Mouse (Mus musculus) kidney, postnatal 0 days (tissue): ENCODE results near the gene Ormdl3. TPM values are rescaled to one million over a fixed set of nuclear protein-coding genes. Genes with fewer than 3 reads are reported as not detected.
"Not testable (repeated sequence)": the region's sequence is repeated elsewhere in the genome, so short reads cannot be mapped to it uniquely, and the experiment has no call there.

ENCODE experiments used
- ATAC-seq: fragments of 200-750 bp; cut with Nextera tagmentation; replicated peaks from 2 replicates; pipeline ENCODE4 v1.8.0; 2017; ENCODE audit warnings: low read depth, moderate number of reproducible peaks, moderate TSS enrichment, moderate library complexity; ENCODE audit not compliant: low FRiP score
- DNase-seq: peaks from one replicate; pipeline ENCODE4 v3.0.0-alpha.2; 2016; ENCODE audit warnings: low spot score
- H3K27ac ChIP-seq: fragments of 300-500 bp; sonication (generic); 2 replicates; pipeline ENCODE4 v1.5.1; 2014; ENCODE audit warnings: mild to moderate bottlenecking
- H3K27me3 ChIP-seq: fragments of 300-500 bp; sonication (generic); 2 replicates; pipeline ENCODE4 v1.6.1; 2014; ENCODE audit warnings: low read length, mixed read lengths; ENCODE audit not compliant: insufficient read depth
- H3K36me3 ChIP-seq: fragments of 300-500 bp; sonication (generic); 2 replicates; pipeline ENCODE4 v1.6.1; 2014; ENCODE audit warnings: low read length, mixed read lengths; ENCODE audit not compliant: insufficient read depth
- H3K4me1 ChIP-seq: fragments of 300-500 bp; sonication (generic); replicated peaks from 2 replicates; pipeline ENCODE4 v1.6.1; 2014; ENCODE audit warnings: antibody characterized with exemption, low read length, mixed read lengths; ENCODE audit not compliant: insufficient read depth
- H3K4me2 ChIP-seq: fragments of 300-500 bp; sonication (generic); 2 replicates; pipeline ENCODE4 v1.6.1; 2014; ENCODE audit warnings: mild to moderate bottlenecking, low read length, moderate library complexity, mixed read lengths
- H3K4me3 ChIP-seq: fragments of 300-500 bp; sonication (generic); replicated peaks from 2 replicates; pipeline ENCODE4 v1.5.1; 2014; ENCODE audit warnings: low read depth, low read length
- H3K9ac ChIP-seq: fragments of 300-500 bp; sonication (generic); 2 replicates; pipeline ENCODE4 v1.6.1; 2014; ENCODE audit warnings: low read depth, low read length
- H3K9me3 ChIP-seq: fragments of 300-500 bp; sonication (generic); replicated peaks from 2 replicates; pipeline ENCODE4 v1.6.1; 2016; ENCODE audit warnings: low read length, inconsistent platforms, mixed read lengths
- CTCF ChIP-seq: IDR thresholded peaks from 2 replicates; pipeline ENCODE4 v1.5.1; 2016; ENCODE audit warnings: antibody characterized with exemption, low read depth, mild to moderate bottlenecking, moderate library complexity
- WGBS: fragments of 180-500 bp; shearing (Covaris S2); extraction: QIAGEN DNeasy Blood & Tissue Kit; methylation state at CpG from one replicate; pipeline ENCODE4 v1.1.7; 2014; 5-methylcytosine and 5-hydroxymethylcytosine counted together
- polyA plus RNA-seq: library from polyadenylated mRNA; unstranded; fragments of >200 nt; fragmentation: Nextera tagmentation; extraction: Ambion mirVana; gene quantifications from 2 replicates; pipeline ENCODE4 v1.2.1, GENCODE M21; 2015

Gene Ormdl3
- polyA plus RNA-seq, 1 experiment from 2014 or later = 50.1 TPM

- no peaks in the 10 kb centered on the region for H3K36me3 ChIP-seq
- TF ChIP-seq CTCF = no peak
- DNase-seq (no peak), ATAC-seq (no peak)
- no peaks in the 10 kb centered on the region for H3K9me3 ChIP-seq
- no peaks in the 10 kb centered on the region for H3K27me3 ChIP-seq
- no peak overlapping the region for H3K27ac ChIP-seq
- no peak overlapping the region for H3K4me3 ChIP-seq
- 91% methylated on average over 13 of the region's 13 CpGs for WGBS
- H3K4me1 ChIP-seq = no peaks in the 10 kb centered on the region
- no peak overlapping the region for H3K4me2 ChIP-seq
- H3K9ac ChIP-seq = no peak overlapping the region
Measured at GRCm38 (mm10) chr11:98620791-98621190, 33.6 kb upstream of the Ormdl3 start.

GRCm38 (mm10) chr11:98606763-98607162, 19.6 kb upstream of the Ormdl3 start:
- peak; percentile 91 for TF ChIP-seq CTCF
- Histone ChIP-seq H3K4me1 (0 out of 2 replicates have a peak, but pooled peaks cover 6% of the 10 kb centered on the region), H3K9ac (no peak overlapping the region), H3K9me3 (no peaks in the 10 kb centered on the region), H3K27me3 (0 out of 2 replicates have a peak, but pooled peaks cover 2% of the 10 kb centered on the region), H3K4me3 (no peak overlapping the region), H3K36me3 (no peaks in the 10 kb centered on the region), H3K27ac (no peak overlapping the region), H3K4me2 (no peak overlapping the region)
- DNase-seq (peak; percentile 86), ATAC-seq (no peak)
- WGBS = 3% methylated on average over 3 of the region's 3 CpGs

- not testable (repeated sequence) for H3K27ac ChIP-seq, H3K9me3 ChIP-seq, H3K4me1 ChIP-seq, H3K4me3 ChIP-seq, DNase-seq, H3K4me2 ChIP-seq, H3K36me3 ChIP-seq, H3K9ac ChIP-seq, ATAC-seq, H3K27me3 ChIP-seq
- 73% methylated on average over 6 of the region's 6 CpGs for WGBS
Measured at GRCm38 (mm10) chr11:98604911-98605310, 17.7 kb upstream of the Ormdl3 start.

- Histone ChIP-seq H3K4me1 (0 out of 2 replicates have a peak, but pooled peaks cover 6% of the 10 kb centered on the region), H3K27me3 (peaks cover 8% of the 10 kb centered on the region; the same call in 1 of the 2 replicates), H3K4me2 (no peak overlapping the region), H3K36me3 (no peaks in the 10 kb centered on the region), H3K9me3 (no peaks in the 10 kb centered on the region), H3K9ac (no peak overlapping the region), H3K4me3 (no peak overlapping the region), H3K27ac (no peak overlapping the region)
- ATAC-seq (no peak), DNase-seq (no peak)
- WGBS = 75% methylated on average over 2 of the region's 2 CpGs
- no peak for TF ChIP-seq CTCF
Measured at GRCm38 (mm10) chr11:98603953-98604352, 16.8 kb upstream of the Ormdl3 start.

GRCm38 (mm10) chr11:98602090-98602690, 15.0 kb upstream of the Ormdl3 start:
- peak overlapping the region; percentile 59 for H3K4me2 ChIP-seq
- WGBS = 1% methylated on average over 20 of the region's 20 CpGs
- 0 out of 2 replicates have a peak, but pooled peaks cover 6% of the 10 kb centered on the region for H3K4me1 ChIP-seq
- no peaks in the 10 kb centered on the region for H3K9me3 ChIP-seq
- H3K27me3 ChIP-seq = peaks cover 8% of the 10 kb centered on the region; the same call in 1 of the 2 replicates
- ATAC-seq (peak; percentile 47), DNase-seq (peak; percentile 62)
- H3K4me3 ChIP-seq = peak overlapping the region; percentile 25; the same call in 1 of the 2 replicates
- no peaks in the 10 kb centered on the region for H3K36me3 ChIP-seq
- no peak overlapping the region for H3K27ac ChIP-seq
- H3K9ac ChIP-seq = no peak overlapping the region
- TF ChIP-seq CTCF = no peak

GRCm38 (mm10) chr11:98599291-98599690, 12.1 kb upstream of the Ormdl3 start:
- H3K4me3 ChIP-seq = no peak overlapping the region
- no peak overlapping the region for H3K9ac ChIP-seq
- 27% methylated on average over 18 of the region's 18 CpGs for WGBS
- H3K9me3 ChIP-seq = no peaks in the 10 kb centered on the region
- TF ChIP-seq CTCF = no peak
- ATAC-seq = no peak
- H3K27me3 ChIP-seq = peaks cover 8% of the 10 kb centered on the region; the same call in 1 of the 2 replicates
- H3K4me1 ChIP-seq = 0 out of 2 replicates have a peak, but pooled peaks cover 6% of the 10 kb centered on the region
- no peak overlapping the region for H3K4me2 ChIP-seq
- H3K36me3 ChIP-seq = no peaks in the 10 kb centered on the region
- H3K27ac ChIP-seq = no peak overlapping the region
- no peak for DNase-seq
